Mouse (Mus musculus) urinary bladder, postnatal 4 days (tissue): ENCODE results near the gene Bok.

ENCODE experiments used
- DNase-seq, 2 experiments: peaks; one replicate each; pipeline ENCODE4 v3.0.0; 2021 to 2022; ENCODE audit warnings: low spot score in 2 of 2

Gene Bok

DNA sequence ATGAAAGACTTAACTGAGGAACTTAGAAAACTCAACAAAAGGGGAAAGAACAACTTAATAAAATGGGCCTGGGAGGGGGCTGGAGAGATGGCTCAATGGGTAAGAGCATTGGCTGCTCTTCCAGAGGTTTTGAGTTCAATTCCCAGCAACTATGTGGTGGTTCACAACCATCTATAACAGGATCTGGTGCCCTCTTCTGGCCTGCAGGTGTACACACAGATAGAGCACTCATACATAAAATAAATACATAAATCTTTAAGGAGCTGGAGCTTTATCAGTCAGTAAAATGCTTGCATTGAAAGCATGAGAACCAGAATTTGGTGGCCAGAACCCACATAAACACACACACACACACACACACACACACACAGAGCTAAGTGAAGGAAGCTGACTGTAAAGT lies 57.5 kb downstream of the Bok start:
- DNase-seq: no peak
